Comparison of ENCODE assay signal across 17 mouse cellular contexts in genomic region chr11:97824895-97825294, GRCm38 (mm10). TPM values are rescaled to one million over a fixed set of nuclear protein-coding genes. Genes with fewer than 3 reads are reported as not detected.
DNase-seq lines count a peak whose midpoint lies in the region; ATAC-seq lines count a peak whose summit lies in the region.
"Had no signal": no experiment of that assay in that cellular context is flagged by ENCODE, and none has a peak within 500 bp of the region (broad histone marks: within the 10 kb centered on the region; RNA-seq: fewer than 3 reads in every experiment).

No protein-coding gene starts in this region.

- no peaks in the 10 kb centered on the region for H3K9me3 ChIP-seq in hindbrain, embryonic 16.5 days (ENCODE audit: control insufficient read depth, low read length)
- no peaks in the 10 kb centered on the region for H3K9me3 ChIP-seq in hindbrain, embryonic 14.5 days (ENCODE audit: control insufficient read depth, low read length)
- H3K9me3 ChIP-seq in midbrain, embryonic 10.5 days (replicated peaks) = no peaks in the 10 kb centered on the region
- H3K9me3 ChIP-seq in midbrain, embryonic 11.5 days (ENCODE audit: control insufficient read depth, low read length) = no peaks in the 10 kb centered on the region
- H3K9me3 ChIP-seq: embryonic facial prominence, embryonic 12.5 days; limb, embryonic 13.5 days; midbrain, embryonic 13.5 days had no signal

- ATAC-seq in hindbrain, embryonic 16.5 days = peak; percentile 31; the same call in 1 of the 2 replicates
- ATAC-seq in hindbrain, embryonic 14.5 days (ENCODE audit: low FRiP score) = no peak
- no peak for ATAC-seq in midbrain, embryonic 11.5 days (ENCODE audit: low FRiP score)
- ATAC-seq: forebrain, embryonic 14.5 days; midbrain, embryonic 13.5 days had no signal

- WGBS in hindbrain, embryonic 16.5 days = 60% methylated on average over 6 of the region's 6 CpGs
- 62% methylated on average over 6 of the region's 6 CpGs for WGBS in hindbrain, embryonic 14.5 days
- 91% methylated on average over 6 of the region's 6 CpGs for WGBS in midbrain, embryonic 10.5 days
- WGBS in midbrain, embryonic 11.5 days = 88% methylated on average over 6 of the region's 6 CpGs

- no peak overlapping the region for H3K4me3 ChIP-seq in hindbrain, embryonic 16.5 days (ENCODE audit: low read length)
- H3K4me3 ChIP-seq in hindbrain, embryonic 14.5 days (replicated peaks; ENCODE audit: low read length) = no peak overlapping the region
- no peak overlapping the region for H3K4me3 ChIP-seq in midbrain, embryonic 10.5 days
- H3K4me3 ChIP-seq in midbrain, embryonic 11.5 days (ENCODE audit: low read depth, low read length) = no peak overlapping the region
- H3K4me3 ChIP-seq in brown adipose tissue, adult 24 weeks (ENCODE audit: insufficient read depth, low read depth, low read length) = no peak overlapping the region
- H3K4me3 ChIP-seq: embryonic facial prominence, embryonic 12.5 days; limb, embryonic 13.5 days; midbrain, embryonic 13.5 days had no signal

- peak overlapping the region; percentile 30 for H3K27ac ChIP-seq in hindbrain, embryonic 16.5 days (ENCODE audit: low read depth, low read length)
- no peak overlapping the region for H3K27ac ChIP-seq in hindbrain, embryonic 14.5 days
- 0 out of 2 replicates have a peak overlapping the region, but pooled peaks have one; percentile 25 for H3K27ac ChIP-seq in midbrain, embryonic 10.5 days (replicated peaks)
- no peak overlapping the region for H3K27ac ChIP-seq in midbrain, embryonic 11.5 days (ENCODE audit: low read depth, low read length)
- peak overlapping the region; percentile 65 for H3K27ac ChIP-seq in brown adipose tissue, adult 24 weeks (replicated peaks; ENCODE audit: low read depth, low read length)
- H3K27ac ChIP-seq: embryonic facial prominence, embryonic 12.5 days; limb, embryonic 13.5 days; midbrain, embryonic 13.5 days had no signal

- H3K36me3 ChIP-seq in hindbrain, embryonic 16.5 days (ENCODE audit: control insufficient read depth, insufficient read depth, low read length) = peaks cover 22% of the 10 kb centered on the region
- peaks cover 80% of the 10 kb centered on the region for H3K36me3 ChIP-seq in hindbrain, embryonic 14.5 days (replicated peaks; ENCODE audit: control insufficient read depth, insufficient read depth)
- peaks cover 74% of the 10 kb centered on the region for H3K36me3 ChIP-seq in midbrain, embryonic 10.5 days
- 0 out of 2 replicates have a peak, but pooled peaks cover 3% of the 10 kb centered on the region for H3K36me3 ChIP-seq in midbrain, embryonic 11.5 days (ENCODE audit: control insufficient read depth, insufficient read depth, low read length)

- H3K9ac ChIP-seq in hindbrain, embryonic 16.5 days (ENCODE audit: low read depth, low read length) = no peak overlapping the region
- no peak overlapping the region for H3K9ac ChIP-seq in hindbrain, embryonic 14.5 days
- no peak overlapping the region for H3K9ac ChIP-seq in midbrain, embryonic 11.5 days (ENCODE audit: low read length)
- H3K9ac ChIP-seq: embryonic facial prominence, embryonic 12.5 days; limb, embryonic 13.5 days; midbrain, embryonic 13.5 days had no signal

- H3K4me2 ChIP-seq in hindbrain, embryonic 16.5 days (ENCODE audit: low read length) = no peak overlapping the region
- H3K4me2 ChIP-seq in hindbrain, embryonic 14.5 days (replicated peaks) = no peak overlapping the region
- no peak overlapping the region for H3K4me2 ChIP-seq in midbrain, embryonic 11.5 days
- H3K4me2 ChIP-seq: embryonic facial prominence, embryonic 12.5 days; limb, embryonic 13.5 days; midbrain, embryonic 13.5 days had no signal

- intact Hi-C loops in gastrocnemius, postnatal 36 days (cut with DNase I) = loop anchor here (5.0 kb wide), 1 partner anchor 33 kb away; no protein-coding TSS in a partner anchor

- H3K4me1 ChIP-seq in hindbrain, embryonic 16.5 days (ENCODE audit: control insufficient read depth, insufficient read depth, low read depth, low read length) = peaks cover 6% of the 10 kb centered on the region; the same call in 1 of the 2 replicates
- 0 out of 2 replicates have a peak, but pooled peaks cover 4% of the 10 kb centered on the region for H3K4me1 ChIP-seq in hindbrain, embryonic 14.5 days (replicated peaks; ENCODE audit: control insufficient read depth, insufficient read depth, low read length)
- H3K4me1 ChIP-seq in midbrain, embryonic 10.5 days = peaks cover 24% of the 10 kb centered on the region
- H3K4me1 ChIP-seq in midbrain, embryonic 11.5 days (ENCODE audit: control insufficient read depth, insufficient read depth, low read length) = peaks cover 4% of the 10 kb centered on the region; the same call in 1 of the 2 replicates
- H3K4me1 ChIP-seq in brown adipose tissue, adult 24 weeks (ENCODE audit: control insufficient read depth, insufficient read depth, insufficient read length, low read length) = peaks cover 49% of the 10 kb centered on the region
- H3K4me1 ChIP-seq: embryonic facial prominence, embryonic 12.5 days had no signal

- DNase-seq in hindbrain, embryonic 14.5 days (ENCODE audit: low spot score) = no peak
- DNase-seq in midbrain, embryonic 10.5 days (ENCODE audit: low spot score) = no peak
- no peak for DNase-seq in midbrain, embryonic 11.5 days (ENCODE audit: low spot score, missing footprints)
- DNase-seq in lung, postnatal 14 days = peak; percentile 70
- DNase-seq in frontal cortex, postnatal 10 days (ENCODE audit: low spot score in 2 of 2) = no peak
- no peak for DNase-seq in gastrocnemius, postnatal 36 days
- DNase-seq: adrenal gland, postnatal 25 days; cerebellum, adult 2 months had no signal

- no peaks in the 10 kb centered on the region for H3K27me3 ChIP-seq in hindbrain, embryonic 16.5 days (replicated peaks; ENCODE audit: control insufficient read depth, insufficient read depth, low read length)
- H3K27me3 ChIP-seq in hindbrain, embryonic 14.5 days (ENCODE audit: control insufficient read depth, insufficient read depth, low read length) = no peaks in the 10 kb centered on the region
- H3K27me3 ChIP-seq in midbrain, embryonic 10.5 days (ENCODE audit: low read depth, poor library complexity, severe bottlenecking) = no peaks in the 10 kb centered on the region
- H3K27me3 ChIP-seq in midbrain, embryonic 11.5 days (ENCODE audit: control insufficient read depth, insufficient read depth, low read length) = no peaks in the 10 kb centered on the region
- H3K27me3 ChIP-seq: CH12.LX; embryonic facial prominence, embryonic 12.5 days; limb, embryonic 13.5 days; midbrain, embryonic 13.5 days had no signal

RNA-seq across cellular contexts. Expression of gene B230217C12Rik, which starts 15.7 kb away (rescaled TPM):
- polyA plus RNA-seq in hindbrain, embryonic 16.5 days (2015; fragmentation: Nextera tagmentation; extraction: Ambion mirVana) = 38.2 and 40.7 TPM in 2 replicates
- 38.2 and 38.8 TPM in 2 replicates for polyA plus RNA-seq in hindbrain, embryonic 14.5 days (2014; fragmentation: Nextera tagmentation; extraction: Ambion mirVana)
- polyA plus RNA-seq in midbrain, embryonic 10.5 days (2016; fragmentation: Nextera tagmentation; extraction: Ambion mirVana) = 12.6 and 14.3 TPM in 2 replicates
- 14.7 and 17.3 TPM in 2 replicates for polyA plus RNA-seq in midbrain, embryonic 11.5 days (2014; fragmentation: Nextera tagmentation; extraction: Ambion mirVana)
- polyA plus RNA-seq in brown adipose tissue, adult 24 weeks (2012; ENCODE audit: insufficient read depth, insufficient read length, missing spikeins) = 0.59 and 2.0 TPM in 2 replicates
- total RNA-seq in gastrocnemius, postnatal 36 days (2021) = under 1 TPM; 0.31 to 0.64 TPM

RNA-seq across cellular contexts. Expression of gene Lasp1, which starts 26.1 kb away (rescaled TPM):
- polyA plus RNA-seq in hindbrain, embryonic 16.5 days (2015; fragmentation: Nextera tagmentation; extraction: Ambion mirVana) = 176 and 191 TPM in 2 replicates
- 110 and 126 TPM in 2 replicates for polyA plus RNA-seq in hindbrain, embryonic 14.5 days (2014; fragmentation: Nextera tagmentation; extraction: Ambion mirVana)
- polyA plus RNA-seq in midbrain, embryonic 10.5 days (2016; fragmentation: Nextera tagmentation; extraction: Ambion mirVana) = 75.1 and 88.8 TPM in 2 replicates
- 52.6 and 59.2 TPM in 2 replicates for polyA plus RNA-seq in midbrain, embryonic 11.5 days (2014; fragmentation: Nextera tagmentation; extraction: Ambion mirVana)
- polyA plus RNA-seq in brown adipose tissue, adult 24 weeks (2012; ENCODE audit: insufficient read depth, insufficient read length, missing spikeins) = 56.3 and 58.1 TPM in 2 replicates
- total RNA-seq in gastrocnemius, postnatal 36 days (2021) = 10 to 100 TPM; 14.2 to 15.4 TPM

RNA-seq across cellular contexts. Expression of gene Rpl23, which starts 42.7 kb away (rescaled TPM):
- polyA plus RNA-seq in hindbrain, embryonic 16.5 days (2015; fragmentation: Nextera tagmentation; extraction: Ambion mirVana) = 252 and 268 TPM in 2 replicates
- 324 and 419 TPM in 2 replicates for polyA plus RNA-seq in hindbrain, embryonic 14.5 days (2014; fragmentation: Nextera tagmentation; extraction: Ambion mirVana)
- polyA plus RNA-seq in midbrain, embryonic 10.5 days (2016; fragmentation: Nextera tagmentation; extraction: Ambion mirVana) = 378 and 451 TPM in 2 replicates
- 441 and 443 TPM in 2 replicates for polyA plus RNA-seq in midbrain, embryonic 11.5 days (2014; fragmentation: Nextera tagmentation; extraction: Ambion mirVana)
- 268 and 348 TPM in 2 replicates for polyA plus RNA-seq in brown adipose tissue, adult 24 weeks (2012; ENCODE audit: insufficient read depth, insufficient read length, missing spikeins)
- 100 to 1,000 TPM; 349 to 430 TPM for total RNA-seq in gastrocnemius, postnatal 36 days (2021)

RNA-seq across cellular contexts. Expression of gene 1700001P01Rik, which starts 49.2 kb away (rescaled TPM):
- 0.44 and 0.91 TPM in 2 replicates for polyA plus RNA-seq in hindbrain, embryonic 16.5 days (2015; fragmentation: Nextera tagmentation; extraction: Ambion mirVana)
- 0.68 TPM in 1 of 2 replicates, not detected in the other for polyA plus RNA-seq in hindbrain, embryonic 14.5 days (2014; fragmentation: Nextera tagmentation; extraction: Ambion mirVana)
- 0.20 and 0.46 TPM in 2 replicates for polyA plus RNA-seq in midbrain, embryonic 10.5 days (2016; fragmentation: Nextera tagmentation; extraction: Ambion mirVana)
- 0.47 and 0.78 TPM in 2 replicates for polyA plus RNA-seq in midbrain, embryonic 11.5 days (2014; fragmentation: Nextera tagmentation; extraction: Ambion mirVana)
- polyA plus RNA-seq in brown adipose tissue, adult 24 weeks (2012; ENCODE audit: insufficient read depth, insufficient read length, missing spikeins) = not detected in 2 replicates
- total RNA-seq in gastrocnemius, postnatal 36 days (2021) = not detected
- total RNA-seq: adrenal gland, postnatal 25 days; gastrocnemius, postnatal 4 days; heart, postnatal 25 days had no signal
- polyA plus RNA-seq: embryonic facial prominence, embryonic 12.5 days had no signal

RNA-seq across cellular contexts. Expression of gene Cwc25, which starts 58.5 kb away (rescaled TPM):
- polyA plus RNA-seq in hindbrain, embryonic 16.5 days (2015; fragmentation: Nextera tagmentation; extraction: Ambion mirVana) = 14.1 and 16.2 TPM in 2 replicates
- 8.1 and 11.2 TPM in 2 replicates for polyA plus RNA-seq in hindbrain, embryonic 14.5 days (2014; fragmentation: Nextera tagmentation; extraction: Ambion mirVana)
- polyA plus RNA-seq in midbrain, embryonic 10.5 days (2016; fragmentation: Nextera tagmentation; extraction: Ambion mirVana) = 20.5 and 21.8 TPM in 2 replicates
- 12.6 and 15.0 TPM in 2 replicates for polyA plus RNA-seq in midbrain, embryonic 11.5 days (2014; fragmentation: Nextera tagmentation; extraction: Ambion mirVana)
- 5.8 and 7.1 TPM in 2 replicates for polyA plus RNA-seq in brown adipose tissue, adult 24 weeks (2012; ENCODE audit: insufficient read depth, insufficient read length, missing spikeins)
- 1 to 10 TPM; 5.5 to 5.7 TPM for total RNA-seq in gastrocnemius, postnatal 36 days (2021)

Comparison
In these comparisons a context has a peak if more than half of its experiments do, and no peak if none do; other contexts are left out.
1. H3K27ac ChIP-seq: peak in hindbrain, embryonic 16.5 days (single experiment), midbrain, embryonic 10.5 days (single experiment) and brown adipose tissue, adult 24 weeks (single experiment); none in hindbrain, embryonic 14.5 days (single experiment) and midbrain, embryonic 11.5 days (single experiment).